In the genomic region with DNA sequence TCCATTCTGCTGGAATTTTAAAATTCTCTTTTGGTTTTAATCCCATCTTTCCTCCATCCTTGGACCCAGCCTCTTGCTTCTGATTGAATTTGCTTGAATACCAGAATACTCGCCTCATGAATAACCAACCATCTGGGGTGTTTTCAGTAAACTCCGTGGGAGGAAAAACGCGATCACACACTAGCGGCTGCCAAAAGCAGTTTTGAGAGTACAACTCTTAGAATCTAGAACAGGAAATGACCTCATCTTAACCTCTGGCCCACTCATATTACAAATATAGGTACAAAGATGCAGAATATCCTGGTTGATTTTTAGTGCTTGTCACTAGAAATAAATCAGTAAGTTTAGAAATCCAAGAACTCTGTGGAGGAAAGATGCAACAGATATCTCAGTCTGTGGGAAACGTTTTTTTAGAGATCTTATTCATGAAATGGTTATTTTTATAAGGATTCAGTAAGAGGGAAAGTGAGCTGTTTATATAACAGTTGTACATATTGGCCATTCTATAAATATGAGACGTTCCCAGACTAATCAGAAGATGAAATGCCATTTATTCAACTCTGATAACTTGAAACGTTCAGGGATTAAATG, we compare ENCODE assay signal across 10 mouse cellular contexts.
A peak's percentile ranks its signal among the peaks of the same experiment; 100 is the strongest.
DNase-seq lines count a peak whose midpoint lies in the region; ATAC-seq lines count a peak whose summit lies in the region.
"Had no signal": no experiment of that assay in that cellular context is flagged by ENCODE, and none has a peak within 500 bp of the region (broad histone marks: within the 10 kb centered on the region; RNA-seq: fewer than 3 reads in every experiment).

No protein-coding gene starts in this region.

- H3K4me1 ChIP-seq in forebrain, embryonic 16.5 days (replicated peaks; ENCODE audit: control insufficient read depth, insufficient read depth, low read length) = peaks cover 13% of the 10 kb centered on the region
- H3K4me1 ChIP-seq in midbrain, embryonic 10.5 days = no peaks in the 10 kb centered on the region
- H3K4me1 ChIP-seq: liver, embryonic 13.5 days had no signal

- no peak overlapping the region for H3K4me3 ChIP-seq in forebrain, embryonic 16.5 days (replicated peaks; ENCODE audit: low read length)
- no peak overlapping the region for H3K4me3 ChIP-seq in midbrain, embryonic 10.5 days
- H3K4me3 ChIP-seq: erythroblast, embryonic 14.5 days; liver, embryonic 13.5 days had no signal

- no peak overlapping the region for H3K27ac ChIP-seq in forebrain, embryonic 16.5 days (ENCODE audit: low read length)
- no peak overlapping the region for H3K27ac ChIP-seq in midbrain, embryonic 10.5 days (replicated peaks)
- H3K27ac ChIP-seq: liver, embryonic 13.5 days had no signal

- H3K9ac ChIP-seq in forebrain, embryonic 16.5 days (replicated peaks; ENCODE audit: low read depth, low read length) = no peak overlapping the region
- H3K9ac ChIP-seq: liver, embryonic 13.5 days had no signal

- WGBS in forebrain, embryonic 16.5 days = 33% methylated on average over 8 of the region's 8 CpGs
- 85% methylated on average over 8 of the region's 8 CpGs for WGBS in midbrain, embryonic 10.5 days

- H3K4me2 ChIP-seq in forebrain, embryonic 16.5 days (ENCODE audit: low read length) = no peak overlapping the region
- H3K4me2 ChIP-seq: liver, embryonic 13.5 days had no signal

- H3K36me3 ChIP-seq in forebrain, embryonic 16.5 days (ENCODE audit: control insufficient read depth, insufficient read depth) = no peaks in the 10 kb centered on the region
- H3K36me3 ChIP-seq in midbrain, embryonic 10.5 days = no peaks in the 10 kb centered on the region
- H3K36me3 ChIP-seq: liver, embryonic 13.5 days had no signal

- peak; percentile 45 for DNase-seq in left cerebral cortex, adult 11 months (ENCODE audit: low spot score)
- no peak for DNase-seq in left cerebral cortex, postnatal 4 days
- DNase-seq in layer of hippocampus, adult 8-10 months (ENCODE audit: low spot score in 2 of 2) = peak; percentile 42 to 59
- peak; percentile 49 to 66 for DNase-seq in right cerebral cortex, postnatal 36 days (ENCODE audit: low spot score in 2 of 2)
- DNase-seq in spleen, postnatal 10 days (ENCODE audit: low spot score in 2 of 2) = no peak
- no peak for DNase-seq in midbrain, embryonic 10.5 days (ENCODE audit: low spot score)
- DNase-seq in cerebellum, adult 11-12 months = no peak
- DNase-seq: liver, embryonic 13.5 days had no signal

- no peaks in the 10 kb centered on the region for H3K27me3 ChIP-seq in forebrain, embryonic 16.5 days (replicated peaks; ENCODE audit: control insufficient read depth, insufficient read depth, low read length)
- peaks cover 24% of the 10 kb centered on the region; the same call in 1 of the 2 replicates for H3K27me3 ChIP-seq in midbrain, embryonic 10.5 days (ENCODE audit: low read depth, poor library complexity, severe bottlenecking)
- H3K27me3 ChIP-seq: liver, embryonic 13.5 days had no signal

- intact Hi-C loops in left cerebral cortex, postnatal 4 days (cut with DNase I) = no loop called here

- peak; percentile 67 for ATAC-seq in forebrain, embryonic 16.5 days

- H3K9me3 ChIP-seq in forebrain, embryonic 16.5 days (ENCODE audit: control insufficient read depth, low read length) = no peaks in the 10 kb centered on the region
- no peaks in the 10 kb centered on the region for H3K9me3 ChIP-seq in midbrain, embryonic 10.5 days (replicated peaks)
- H3K9me3 ChIP-seq: liver, embryonic 13.5 days had no signal

Comparison
In these comparisons a context has a peak if more than half of its experiments do, and no peak if none do; other contexts are left out.
1. DNase-seq: peak in left cerebral cortex, adult 11 months (single experiment), layer of hippocampus, adult 8-10 months (2 of 2) and right cerebral cortex, postnatal 36 days (2 of 2); none in left cerebral cortex, postnatal 4 days (single experiment), spleen, postnatal 10 days (0 of 2), midbrain, embryonic 10.5 days (single experiment) and cerebellum, adult 11-12 months (single experiment).